Mouse (Mus musculus): ENCODE data around the gene Ints13. TPM values are rescaled to one million over a fixed set of nuclear protein-coding genes. Genes with fewer than 3 reads are reported as not detected.

Ints13 gene
- total RNA-seq, 1 experiment from 2014 or later: 116 TPM

- ATAC-seq (replicated peaks; ENCODE audit: insufficient number of reproducible peaks, low FRiP score, low TSS enrichment, poor library complexity, severe bottlenecking): no peak
Observed at GRCm38 (mm10) chr6:146545289-146545865, 32.3 kb downstream of the Ints13 start.

- ATAC-seq (replicated peaks; ENCODE audit: insufficient number of reproducible peaks, low FRiP score, low TSS enrichment, poor library complexity, severe bottlenecking): no peak
Observed at GRCm38 (mm10) chr6:146544622-146545021, 33.0 kb downstream of the Ints13 start.

- no peak for ATAC-seq (replicated peaks; ENCODE audit: insufficient number of reproducible peaks, low FRiP score, low TSS enrichment, poor library complexity, severe bottlenecking)
Observed at GRCm38 (mm10) chr6:146540386-146540785, 37.2 kb downstream of the Ints13 start.

- no peak for ATAC-seq (replicated peaks; ENCODE audit: insufficient number of reproducible peaks, low FRiP score, low TSS enrichment, poor library complexity, severe bottlenecking)
Observed at GRCm38 (mm10) chr6:146538661-146539060, 39.0 kb downstream of the Ints13 start.

GRCm38 (mm10) chr6:146538071-146538470 lies 39.6 kb downstream of the Ints13 start:
- no peak for ATAC-seq (replicated peaks; ENCODE audit: insufficient number of reproducible peaks, low FRiP score, low TSS enrichment, poor library complexity, severe bottlenecking)

- no peak for ATAC-seq (replicated peaks; ENCODE audit: insufficient number of reproducible peaks, low FRiP score, low TSS enrichment, poor library complexity, severe bottlenecking)
Observed at GRCm38 (mm10) chr6:146537111-146537510, 40.5 kb downstream of the Ints13 start.

GRCm38 (mm10) chr6:146535501-146535900 lies 42.1 kb downstream of the Ints13 start:
- ATAC-seq (replicated peaks; ENCODE audit: insufficient number of reproducible peaks, low FRiP score, low TSS enrichment, poor library complexity, severe bottlenecking): no peak

GRCm38 (mm10) chr6:146533146-146533545 lies 44.5 kb downstream of the Ints13 start:
- no peak for ATAC-seq (replicated peaks; ENCODE audit: insufficient number of reproducible peaks, low FRiP score, low TSS enrichment, poor library complexity, severe bottlenecking)

GRCm38 (mm10) chr6:146530769-146531168 lies 46.9 kb downstream of the Ints13 start:
- ATAC-seq (replicated peaks; ENCODE audit: insufficient number of reproducible peaks, low FRiP score, low TSS enrichment, poor library complexity, severe bottlenecking): no peak

- ATAC-seq (replicated peaks; ENCODE audit: insufficient number of reproducible peaks, low FRiP score, low TSS enrichment, poor library complexity, severe bottlenecking): no peak
Observed at GRCm38 (mm10) chr6:146530363-146530762, 47.3 kb downstream of the Ints13 start.

- no peak for ATAC-seq (replicated peaks; ENCODE audit: insufficient number of reproducible peaks, low FRiP score, low TSS enrichment, poor library complexity, severe bottlenecking)
Observed at GRCm38 (mm10) chr6:146527537-146527936, 50.1 kb downstream of the Ints13 start.

GRCm38 (mm10) chr6:146525500-146525899 lies 52.1 kb downstream of the Ints13 start:
- ATAC-seq (replicated peaks; ENCODE audit: insufficient number of reproducible peaks, low FRiP score, low TSS enrichment, poor library complexity, severe bottlenecking): no peak

- no peak for ATAC-seq (replicated peaks; ENCODE audit: insufficient number of reproducible peaks, low FRiP score, low TSS enrichment, poor library complexity, severe bottlenecking)
Observed at GRCm38 (mm10) chr6:146521456-146522245, 56.0 kb downstream of the Ints13 start.

GRCm38 (mm10) chr6:146519019-146519418 lies 58.6 kb downstream of the Ints13 start:
- no peak for ATAC-seq (replicated peaks; ENCODE audit: insufficient number of reproducible peaks, low FRiP score, low TSS enrichment, poor library complexity, severe bottlenecking)

- ATAC-seq (replicated peaks; ENCODE audit: insufficient number of reproducible peaks, low FRiP score, low TSS enrichment, poor library complexity, severe bottlenecking): no peak
Observed at GRCm38 (mm10) chr6:146515936-146516335, 61.7 kb downstream of the Ints13 start.

GRCm38 (mm10) chr6:146514531-146514948 lies 63.1 kb downstream of the Ints13 start:
- ATAC-seq (replicated peaks; ENCODE audit: insufficient number of reproducible peaks, low FRiP score, low TSS enrichment, poor library complexity, severe bottlenecking): no peak

- no peak for ATAC-seq (replicated peaks; ENCODE audit: insufficient number of reproducible peaks, low FRiP score, low TSS enrichment, poor library complexity, severe bottlenecking)
Observed at GRCm38 (mm10) chr6:146513899-146514298, 63.7 kb downstream of the Ints13 start.

- ATAC-seq (replicated peaks; ENCODE audit: insufficient number of reproducible peaks, low FRiP score, low TSS enrichment, poor library complexity, severe bottlenecking): no peak
Observed at GRCm38 (mm10) chr6:146513384-146513783, 64.3 kb downstream of the Ints13 start.

GRCm38 (mm10) chr6:146511511-146511910 lies 66.1 kb downstream of the Ints13 start:
- no peak for ATAC-seq (replicated peaks; ENCODE audit: insufficient number of reproducible peaks, low FRiP score, low TSS enrichment, poor library complexity, severe bottlenecking)

GRCm38 (mm10) chr6:146509891-146510290 lies 67.7 kb downstream of the Ints13 start:
- no peak for ATAC-seq (replicated peaks; ENCODE audit: insufficient number of reproducible peaks, low FRiP score, low TSS enrichment, poor library complexity, severe bottlenecking)

Measured in monocyte, adult 5-6 weeks (primary cell).